Mouse (Mus musculus) adrenal gland, postnatal 10 days (tissue): ENCODE results near the gene Gm20911. TPM values are rescaled to one million over a fixed set of nuclear protein-coding genes. Genes with fewer than 3 reads are reported as not detected.
"Not testable (repeated sequence)": the region's sequence is repeated elsewhere in the genome, so short reads cannot be mapped to it uniquely, and the experiment has no call there.

Experiments
- DNase-seq: peaks from one replicate; pipeline ENCODE4 v3.0.0; 2021; ENCODE audit warnings: mixed read lengths
- long read RNA-seq, 2 experiments: library from polyadenylated mRNA; stranded (forward); transcript quantifications; one replicate each; pipeline ENCODE4 v2.0.0; 2021
- total RNA-seq, 2 experiments: library from RNA; stranded (reverse); gene quantifications; 2 replicates each; pipeline ENCODE4 v1.2.3; 2021

Gm20911 gene
- total RNA-seq: not detected
- long read RNA-seq, experiment 1: 0 reads
- long read RNA-seq, experiment 2: 0 reads

- DNase-seq: not testable (repeated sequence)
Observed at GRCm38 (mm10) chrY:81457707-81458106, at the start of gene Gm20911. Gm20911 (plus strand) TSS chrY:81458007.
